Mouse (Mus musculus) midbrain, embryonic 14.5 days (tissue): ENCODE results near the gene Ntmt1. TPM values are rescaled to one million over a fixed set of nuclear protein-coding genes. Genes with fewer than 3 reads are reported as not detected.

Experiments
- ATAC-seq: fragments of 200-750 bp; cut with Nextera tagmentation; 2 replicates; pipeline ENCODE4 v1.8.0; 2017; ENCODE audit warnings: moderate number of reproducible peaks, moderate library complexity; ENCODE audit not compliant: low FRiP score, low TSS enrichment
- DNase-seq: peaks from one replicate; pipeline ENCODE4 v3.0.0-alpha.2; 2015
- H3K27ac ChIP-seq: fragments of 300-500 bp; sonication (generic); replicated peaks from 2 replicates; pipeline ENCODE4 v1.5.1; 2014; ENCODE audit warnings: mild to moderate bottlenecking, low read depth, low read length, moderate library complexity
- H3K27me3 ChIP-seq: fragments of 300-500 bp; sonication (generic); 2 replicates; pipeline ENCODE4 v1.6.1; 2014; ENCODE audit warnings: low read length, control low read depth, mixed read lengths; ENCODE audit not compliant: control insufficient read depth, insufficient read depth
- H3K36me3 ChIP-seq: fragments of 300-500 bp; sonication (generic); 2 replicates; pipeline ENCODE4 v1.6.1; 2014; ENCODE audit warnings: low read length, control low read depth; ENCODE audit not compliant: control insufficient read depth, insufficient read depth
- H3K4me1 ChIP-seq: fragments of 300-500 bp; sonication (generic); 2 replicates; pipeline ENCODE4 v1.6.1; 2014; ENCODE audit warnings: mild to moderate bottlenecking, antibody characterized with exemption, low read length, control low read depth; ENCODE audit not compliant: control insufficient read depth, insufficient read depth
- H3K4me2 ChIP-seq: fragments of 300-500 bp; sonication (generic); 2 replicates; pipeline ENCODE4 v1.6.1; 2014; ENCODE audit warnings: mild to moderate bottlenecking, low read length, moderate library complexity
- H3K4me3 ChIP-seq: fragments of 300-500 bp; sonication (generic); replicated peaks from 2 replicates; pipeline ENCODE4 v1.5.1; 2014; ENCODE audit warnings: low read depth, low read length
- H3K9ac ChIP-seq: fragments of 300-500 bp; sonication (generic); replicated peaks from 2 replicates; pipeline ENCODE4 v1.6.1; 2014; ENCODE audit warnings: mild to moderate bottlenecking, low read length, moderate library complexity
- H3K9me3 ChIP-seq: fragments of 300-500 bp; sonication (generic); 2 replicates; pipeline ENCODE4 v1.6.1; 2016; ENCODE audit warnings: low read length, control low read depth, mixed read lengths; ENCODE audit not compliant: control insufficient read depth
- WGBS: fragments of 180-500 bp; shearing (Covaris S2); extraction: QIAGEN DNeasy Blood & Tissue Kit; methylation state at CpG from one replicate; pipeline ENCODE4 v1.1.7; 2014; 5-methylcytosine and 5-hydroxymethylcytosine counted together
- polyA plus RNA-seq: library from polyadenylated mRNA; unstranded; fragments of >200 nt; fragmentation: Nextera tagmentation; extraction: Ambion mirVana; gene quantifications from 2 replicates; pipeline ENCODE4 v1.2.1, GENCODE M21; 2014

The Ntmt1 gene
- polyA plus RNA-seq = 114 and 122 TPM in 2 replicates

- H3K4me1 ChIP-seq = peaks cover 18% of the 10 kb centered on the region
- H3K27ac ChIP-seq = peak within 1 kb of the TSS; percentile 88
- DNase-seq = peak; percentile 97
- H3K27me3 ChIP-seq = no peaks in the 10 kb centered on the region
- H3K4me2 ChIP-seq = peak within 1 kb of the TSS; percentile 90
- under 1% methylated on average over 44 of the region's 44 CpGs for WGBS
- peak within 1 kb of the TSS; percentile 83 for H3K4me3 ChIP-seq
- H3K9me3 ChIP-seq = no peaks in the 10 kb centered on the region
- peak; percentile 97 for ATAC-seq
- H3K36me3 ChIP-seq = 0 out of 2 replicates have a peak, but pooled peaks cover 5% of the 10 kb centered on the region
- peak within 1 kb of the TSS; percentile 93 for H3K9ac ChIP-seq
Measured at GRCm38 (mm10) chr2:30807648-30808295, at the start of gene Ntmt1. Gene Ntmt1 (plus strand): TSS chr2:30807826.

- H3K4me2 ChIP-seq = peak overlapping the region; percentile 3; the same call in 1 of the 2 replicates
- H3K4me1 ChIP-seq = peaks cover 16% of the 10 kb centered on the region
- WGBS = 4% methylated on average over 17 of the region's 17 CpGs
- H3K9ac ChIP-seq = no peak overlapping the region
- no peaks in the 10 kb centered on the region for H3K36me3 ChIP-seq
- H3K27ac ChIP-seq = peak overlapping the region; percentile 43
- no peak overlapping the region for H3K4me3 ChIP-seq
- peaks cover 3% of the 10 kb centered on the region; the same call in 1 of the 2 replicates for H3K9me3 ChIP-seq
- ATAC-seq (peak; percentile 72), DNase-seq (peak; percentile 80)
- no peaks in the 10 kb centered on the region for H3K27me3 ChIP-seq
Measured at GRCm38 (mm10) chr2:30758341-30759087, 49.1 kb upstream of the Ntmt1 start.

GRCm38 (mm10) chr2:30759088-30759374 lies 48.6 kb upstream of the Ntmt1 start:
- Histone ChIP-seq H3K36me3 (no peaks in the 10 kb centered on the region), H3K4me2 (peak overlapping the region; percentile 3; the same call in 1 of the 2 replicates), H3K4me1 (peaks cover 16% of the 10 kb centered on the region), H3K27me3 (no peaks in the 10 kb centered on the region), H3K9ac (no peak overlapping the region), H3K27ac (peak overlapping the region; percentile 43; the same call in 1 of the 2 replicates), H3K9me3 (peaks cover 3% of the 10 kb centered on the region; the same call in 1 of the 2 replicates), H3K4me3 (no peak overlapping the region)
- no peak for DNase-seq
- no peak for ATAC-seq
- 42% methylated on average over 4 of the region's 4 CpGs for WGBS

GRCm38 (mm10) chr2:30759442-30759841 lies 48.2 kb upstream of the Ntmt1 start:
- ATAC-seq (no peak), DNase-seq (no peak)
- Histone ChIP-seq H3K4me3 (no peak overlapping the region), H3K9ac (no peak overlapping the region), H3K9me3 (peaks cover 3% of the 10 kb centered on the region; the same call in 1 of the 2 replicates), H3K27ac (no peak overlapping the region), H3K4me1 (peaks cover 16% of the 10 kb centered on the region), H3K36me3 (no peaks in the 10 kb centered on the region), H3K27me3 (no peaks in the 10 kb centered on the region), H3K4me2 (no peak overlapping the region)
- 71% methylated on average over 4 of the region's 4 CpGs for WGBS

- peaks cover 16% of the 10 kb centered on the region for H3K4me1 ChIP-seq
- no peak for ATAC-seq
- H3K4me2 ChIP-seq = no peak overlapping the region
- DNase-seq = no peak
- no peak overlapping the region for H3K4me3 ChIP-seq
- peaks cover 3% of the 10 kb centered on the region; the same call in 1 of the 2 replicates for H3K9me3 ChIP-seq
- no peaks in the 10 kb centered on the region for H3K27me3 ChIP-seq
- no peaks in the 10 kb centered on the region for H3K36me3 ChIP-seq
- no peak overlapping the region for H3K27ac ChIP-seq
- WGBS = 39% methylated on average over 10 of the region's 10 CpGs
- no peak overlapping the region for H3K9ac ChIP-seq
Measured at GRCm38 (mm10) chr2:30759858-30760547, 47.6 kb upstream of the Ntmt1 start.

GRCm38 (mm10) chr2:30760706-30761105 lies 46.9 kb upstream of the Ntmt1 start:
- DNase-seq (no peak), ATAC-seq (no peak)
- Histone ChIP-seq H3K4me1 (peaks cover 16% of the 10 kb centered on the region), H3K27me3 (no peaks in the 10 kb centered on the region), H3K9ac (no peak overlapping the region), H3K9me3 (peaks cover 3% of the 10 kb centered on the region; the same call in 1 of the 2 replicates), H3K4me3 (no peak overlapping the region), H3K4me2 (no peak overlapping the region), H3K27ac (no peak overlapping the region), H3K36me3 (no peaks in the 10 kb centered on the region)
- WGBS = 24% methylated on average over 6 of the region's 6 CpGs

GRCm38 (mm10) chr2:30766446-30766845 lies 41.2 kb upstream of the Ntmt1 start:
- ATAC-seq (no peak), DNase-seq (no peak)
- Histone ChIP-seq H3K27ac (no peak overlapping the region), H3K4me3 (no peak overlapping the region), H3K9me3 (peaks cover 3% of the 10 kb centered on the region; the same call in 1 of the 2 replicates), H3K9ac (no peak overlapping the region), H3K27me3 (no peaks in the 10 kb centered on the region), H3K4me2 (no peak overlapping the region), H3K4me1 (peaks cover 9% of the 10 kb centered on the region), H3K36me3 (no peaks in the 10 kb centered on the region)
- WGBS = 82% methylated on average over 5 of the region's 5 CpGs

GRCm38 (mm10) chr2:30767626-30768240 lies 39.9 kb upstream of the Ntmt1 start:
- Histone ChIP-seq H3K4me3 (no peak overlapping the region), H3K9ac (no peak overlapping the region), H3K4me2 (no peak overlapping the region), H3K27me3 (no peaks in the 10 kb centered on the region), H3K36me3 (no peaks in the 10 kb centered on the region), H3K27ac (peak overlapping the region; percentile 37; the same call in 1 of the 2 replicates), H3K9me3 (peaks cover 2% of the 10 kb centered on the region; the same call in 1 of the 2 replicates), H3K4me1 (peaks cover 21% of the 10 kb centered on the region)
- ATAC-seq (no peak), DNase-seq (peak; percentile 31)
- WGBS = 69% methylated on average over 7 of the region's 7 CpGs
